Mouse (Mus musculus) midbrain, embryonic 13.5 days (tissue): ENCODE data around the gene Map3k6. TPM values are rescaled to one million over a fixed set of nuclear protein-coding genes. Genes with fewer than 3 reads are reported as not detected.

Source experiments
- ATAC-seq: fragments of 200-750 bp; cut with Nextera tagmentation; 2 replicates; pipeline ENCODE4 v1.8.0; 2017; ENCODE audit warnings: mild to moderate bottlenecking, moderate TSS enrichment, moderate library complexity
- H3K27ac ChIP-seq: fragments of 300-500 bp; sonication (generic); 2 replicates; pipeline ENCODE4 v1.5.1; 2015; ENCODE audit warnings: inconsistent platforms, mild to moderate bottlenecking, moderate library complexity
- H3K27me3 ChIP-seq: fragments of 300-500 bp; sonication (generic); 2 replicates; pipeline ENCODE4 v1.6.1; 2015; ENCODE audit warnings: mild to moderate bottlenecking, inconsistent platforms
- H3K36me3 ChIP-seq: fragments of 300-500 bp; sonication (generic); 2 replicates; pipeline ENCODE4 v1.6.1; 2015; ENCODE audit warnings: mild to moderate bottlenecking, inconsistent platforms
- H3K4me1 ChIP-seq: fragments of 300-500 bp; sonication (generic); replicated peaks from 2 replicates; pipeline ENCODE4 v1.6.1; 2015; ENCODE audit warnings: inconsistent platforms
- H3K4me2 ChIP-seq: fragments of 300-500 bp; sonication (generic); replicated peaks from 2 replicates; pipeline ENCODE4 v1.6.1; 2015; ENCODE audit warnings: moderate library complexity, mild to moderate bottlenecking, inconsistent platforms
- H3K4me3 ChIP-seq: fragments of 300-500 bp; sonication (generic); replicated peaks from 2 replicates; pipeline ENCODE4 v1.5.1; 2015; ENCODE audit warnings: mild to moderate bottlenecking, inconsistent platforms
- H3K9ac ChIP-seq: fragments of 300-500 bp; sonication (generic); replicated peaks from 2 replicates; pipeline ENCODE4 v1.6.1; 2015; ENCODE audit warnings: mild to moderate bottlenecking, inconsistent platforms
- H3K9me3 ChIP-seq: fragments of 300-500 bp; sonication (generic); 2 replicates; pipeline ENCODE4 v1.6.1; 2016; ENCODE audit warnings: mild to moderate bottlenecking, inconsistent platforms
- whole genome bisulfite sequencing: fragments of 180-500 bp; shearing (Covaris S2); methylation state at CpG from one replicate; pipeline ENCODE4 v1.1.7; 2015; 5-methylcytosine and 5-hydroxymethylcytosine counted together
- polyA plus RNA-seq: library from polyadenylated mRNA; unstranded; fragments of >200 nt; fragmentation: Nextera tagmentation; extraction: Ambion mirVana; gene quantifications from 2 replicates; pipeline ENCODE4 v1.2.1, GENCODE M21; 2015

Gene Map3k6
- polyA plus RNA-seq = 0.79 and 2.3 TPM in 2 replicates

DNA sequence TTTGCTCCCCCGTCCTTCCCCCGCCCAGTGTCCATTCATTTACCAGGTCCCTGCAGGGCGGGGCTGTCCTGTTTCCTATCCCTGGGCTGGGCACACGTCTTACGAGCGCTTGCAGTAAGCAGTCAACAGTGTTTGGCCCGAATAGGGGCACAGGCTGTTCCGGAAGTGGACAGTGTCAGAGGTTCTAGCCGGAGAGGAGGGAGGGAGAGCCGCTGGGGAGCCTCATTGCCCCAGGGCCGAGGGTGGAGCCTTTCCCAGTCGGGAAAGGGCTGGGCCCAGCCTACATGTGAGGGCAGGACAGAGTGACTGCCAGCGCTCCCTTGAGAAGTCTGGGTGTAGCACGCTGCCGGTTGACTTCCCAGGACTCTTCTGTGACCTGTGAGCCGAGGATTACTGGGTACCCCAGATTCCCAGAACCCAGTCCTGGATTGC, at the start of gene Map3k6:
Gene Map3k6 (plus strand): TSS at position 329 of the 432 bp plus-strand sequence.
- Histone ChIP-seq H3K27me3 (peaks cover 71% of the 10 kb centered on the region), H3K27ac (no peak within 1 kb of the TSS), H3K4me1 (peaks cover 15% of the 10 kb centered on the region), H3K4me3 (peak within 1 kb of the TSS; percentile 50), H3K9me3 (no peaks in the 10 kb centered on the region), H3K36me3 (no peaks in the 10 kb centered on the region), H3K9ac (peak within 1 kb of the TSS; percentile 64), H3K4me2 (peak within 1 kb of the TSS; percentile 81)
- WGBS = 3% methylated on average over 16 of the region's 16 CpGs
- peak; percentile 31 for ATAC-seq

DNA sequence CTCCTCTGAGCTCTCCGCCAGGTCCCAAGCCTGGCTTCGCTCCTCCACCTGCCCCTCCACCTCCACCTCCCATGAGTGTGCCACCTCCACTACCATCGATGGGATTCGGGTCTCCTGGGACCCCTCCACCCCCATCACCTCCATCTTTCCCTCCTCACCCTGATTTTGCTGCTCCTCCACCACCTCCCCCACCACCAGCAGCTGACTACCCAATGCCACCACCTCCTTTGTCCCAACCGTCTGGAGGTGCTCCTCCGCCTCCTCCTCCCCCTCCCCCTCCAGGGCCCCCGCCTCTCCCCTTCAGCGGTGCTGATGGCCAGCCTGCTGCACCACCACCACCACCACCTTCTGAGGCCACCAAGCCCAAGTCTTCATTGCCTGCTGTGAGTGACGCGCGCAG, 46.1 kb upstream of the Map3k6 start:
- H3K27me3 ChIP-seq = no peaks in the 10 kb centered on the region
- H3K9ac ChIP-seq = no peak overlapping the region
- no peaks in the 10 kb centered on the region for H3K9me3 ChIP-seq
- 91% methylated on average over 11 of the region's 11 CpGs for WGBS
- H3K4me2 ChIP-seq = no peak overlapping the region
- peaks cover 68% of the 10 kb centered on the region for H3K36me3 ChIP-seq
- H3K4me3 ChIP-seq = no peak overlapping the region
- peaks cover 41% of the 10 kb centered on the region for H3K4me1 ChIP-seq
- no peak overlapping the region for H3K27ac ChIP-seq
- no peak for ATAC-seq

DNA sequence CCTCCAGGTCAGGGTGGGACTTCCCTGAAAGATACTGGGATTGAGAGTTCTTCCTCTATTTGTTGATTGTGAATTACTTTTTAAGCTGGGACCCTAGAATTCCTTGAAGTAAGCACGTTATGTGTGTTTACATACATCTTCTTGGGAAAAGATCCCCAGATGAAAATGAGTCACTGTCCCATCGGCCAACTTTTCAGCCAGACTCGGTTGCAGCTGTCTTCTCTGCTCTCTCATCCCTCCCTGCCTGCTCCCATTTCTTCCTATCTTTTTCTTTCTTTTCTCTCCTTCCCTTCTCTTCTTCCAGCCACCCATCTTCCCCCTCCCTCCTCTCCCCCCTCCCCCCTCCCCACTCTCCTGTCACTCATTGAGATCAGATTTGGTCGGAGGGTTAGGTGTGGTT, 45.6 kb upstream of the Map3k6 start:
- H3K9me3 ChIP-seq = no peaks in the 10 kb centered on the region
- no peak overlapping the region for H3K4me2 ChIP-seq
- H3K4me3 ChIP-seq = no peak overlapping the region
- peaks cover 65% of the 10 kb centered on the region for H3K36me3 ChIP-seq
- no peak overlapping the region for H3K9ac ChIP-seq
- H3K27ac ChIP-seq = no peak overlapping the region
- ATAC-seq = no peak
- 69% methylated on average over 4 of the region's 4 CpGs for WGBS
- H3K27me3 ChIP-seq = no peaks in the 10 kb centered on the region
- H3K4me1 ChIP-seq = peaks cover 43% of the 10 kb centered on the region

- Histone ChIP-seq H3K4me2 (no peak overlapping the region), H3K4me3 (no peak overlapping the region), H3K27ac (peak overlapping the region; percentile 92), H3K4me1 (peaks cover 54% of the 10 kb centered on the region), H3K27me3 (no peaks in the 10 kb centered on the region), H3K9ac (no peak overlapping the region), H3K36me3 (peaks cover 54% of the 10 kb centered on the region), H3K9me3 (no peaks in the 10 kb centered on the region)
- no peak for ATAC-seq
- WGBS = 85% methylated on average over 2 of the region's 2 CpGs
Measured at GRCm38 (mm10) chr4:133196136-133196535, 44.5 kb upstream of the Map3k6 start.

- peak; percentile 18 for ATAC-seq
Measured at GRCm38 (mm10) chr4:133196852-133197251, 43.8 kb upstream of the Map3k6 start.

GRCm38 (mm10) chr4:133197355-133197754, 43.3 kb upstream of the Map3k6 start:
- WGBS = 9% methylated on average over 5 of the region's 5 CpGs
- Histone ChIP-seq H3K27me3 (no peaks in the 10 kb centered on the region), H3K4me1 (peaks cover 60% of the 10 kb centered on the region), H3K9ac (peak overlapping the region; percentile 55), H3K27ac (peak overlapping the region; percentile 92), H3K9me3 (no peaks in the 10 kb centered on the region), H3K4me3 (no peak overlapping the region), H3K36me3 (peaks cover 41% of the 10 kb centered on the region), H3K4me2 (no peak overlapping the region)
- ATAC-seq = peak; percentile 24

More at GRCm38 (mm10) chr4:133196852-133197251, 43.8 kb upstream of the Map3k6 start:
- WGBS = 24% methylated on average over 7 of the region's 7 CpGs
- no peak overlapping the region for H3K4me2 ChIP-seq
- peak overlapping the region; percentile 55; the same call in 1 of the 2 replicates for H3K9ac ChIP-seq
- H3K27me3 ChIP-seq = no peaks in the 10 kb centered on the region
- peaks cover 59% of the 10 kb centered on the region for H3K4me1 ChIP-seq
- no peak overlapping the region for H3K4me3 ChIP-seq
- peak overlapping the region; percentile 92 for H3K27ac ChIP-seq
- H3K9me3 ChIP-seq = no peaks in the 10 kb centered on the region
- peaks cover 46% of the 10 kb centered on the region for H3K36me3 ChIP-seq

GRCm38 (mm10) chr4:133197801-133198286, 42.8 kb upstream of the Map3k6 start:
- Histone ChIP-seq H3K27ac (peak overlapping the region; percentile 92), H3K36me3 (peaks cover 36% of the 10 kb centered on the region), H3K9me3 (no peaks in the 10 kb centered on the region), H3K4me2 (no peak overlapping the region), H3K9ac (peak overlapping the region; percentile 55), H3K4me3 (no peak overlapping the region), H3K4me1 (peaks cover 60% of the 10 kb centered on the region), H3K27me3 (no peaks in the 10 kb centered on the region)
- 10% methylated on average over 13 of the region's 13 CpGs for WGBS
- peak; percentile 62 for ATAC-seq

GRCm38 (mm10) chr4:133198337-133199180, 42.1 kb upstream of the Map3k6 start:
- 13% methylated on average over 19 of the region's 19 CpGs for WGBS
- no peaks in the 10 kb centered on the region for H3K9me3 ChIP-seq
- H3K4me3 ChIP-seq = no peak overlapping the region
- H3K27me3 ChIP-seq = no peaks in the 10 kb centered on the region
- ATAC-seq = no peak
- peak overlapping the region; percentile 92 for H3K27ac ChIP-seq
- H3K9ac ChIP-seq = peak overlapping the region; percentile 53
- H3K4me1 ChIP-seq = peaks cover 64% of the 10 kb centered on the region
- H3K4me2 ChIP-seq = no peak overlapping the region; the same call in 1 of the 2 replicates
- H3K36me3 ChIP-seq = peaks cover 29% of the 10 kb centered on the region

DNA sequence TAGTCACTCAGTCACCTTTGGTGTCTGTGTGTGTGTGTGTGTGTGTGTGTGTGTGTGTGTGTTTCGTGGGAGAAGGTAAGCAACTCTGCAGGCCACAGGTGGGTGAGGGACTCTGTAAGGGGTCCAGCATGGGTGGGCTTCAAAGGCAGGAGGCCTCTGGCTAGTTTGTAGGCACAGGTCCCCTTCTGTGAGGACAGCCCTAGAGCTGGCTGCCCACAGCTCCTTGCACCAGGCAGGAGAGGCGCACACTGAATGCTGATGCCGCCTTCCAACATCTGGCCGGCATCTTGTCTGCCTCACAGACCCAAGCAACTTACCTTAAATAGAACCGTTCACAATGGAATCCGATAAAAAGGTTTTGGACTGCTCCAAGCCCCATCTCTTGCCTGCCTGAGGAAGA, 40.9 kb upstream of the Map3k6 start:
- H3K4me2 ChIP-seq = no peak overlapping the region
- peaks cover 17% of the 10 kb centered on the region for H3K36me3 ChIP-seq
- no peak overlapping the region for H3K9ac ChIP-seq
- 77% methylated on average over 6 of the region's 6 CpGs for WGBS
- no peaks in the 10 kb centered on the region for H3K27me3 ChIP-seq
- H3K4me1 ChIP-seq = peaks cover 74% of the 10 kb centered on the region
- H3K27ac ChIP-seq = peak overlapping the region; percentile 35; the same call in 1 of the 2 replicates
- H3K4me3 ChIP-seq = no peak overlapping the region
- ATAC-seq = no peak
- H3K9me3 ChIP-seq = no peaks in the 10 kb centered on the region

- no peak for ATAC-seq
- WGBS = 50% methylated on average over 21 of the region's 21 CpGs
- Histone ChIP-seq H3K27me3 (no peaks in the 10 kb centered on the region), H3K4me3 (no peak overlapping the region), H3K9me3 (no peaks in the 10 kb centered on the region), H3K36me3 (peaks cover 13% of the 10 kb centered on the region; the same call in 1 of the 2 replicates), H3K27ac (peak overlapping the region; percentile 35; the same call in 1 of the 2 replicates), H3K4me1 (peaks cover 77% of the 10 kb centered on the region), H3K9ac (0 out of 2 replicates have a peak overlapping the region, but pooled peaks have one; percentile 19), H3K4me2 (no peak overlapping the region)
Measured at GRCm38 (mm10) chr4:133200343-133200742, 40.3 kb upstream of the Map3k6 start.

GRCm38 (mm10) chr4:133201006-133201771, 39.4 kb upstream of the Map3k6 start:
- WGBS = 73% methylated on average over 8 of the region's 8 CpGs
- Histone ChIP-seq H3K4me3 (no peak overlapping the region), H3K27me3 (no peaks in the 10 kb centered on the region), H3K36me3 (0 out of 2 replicates have a peak, but pooled peaks cover 5% of the 10 kb centered on the region), H3K27ac (peak overlapping the region; percentile 35; the same call in 1 of the 2 replicates), H3K4me2 (no peak overlapping the region), H3K4me1 (peaks cover 73% of the 10 kb centered on the region), H3K9ac (0 out of 2 replicates have a peak overlapping the region, but pooled peaks have one; percentile 19), H3K9me3 (no peaks in the 10 kb centered on the region)
- no peak for ATAC-seq
